Mouse (Mus musculus) stomach, postnatal 0 days (tissue): ENCODE data around the gene Zfp36l1.

ENCODE experiments used
- CTCF ChIP-seq: IDR thresholded peaks from 2 replicates; pipeline ENCODE4 v1.5.1; 2016; ENCODE audit warnings: antibody characterized with exemption, low read depth, mild to moderate bottlenecking, moderate library complexity
- EP300 ChIP-seq: optimal IDR thresholded peaks from 2 replicates; pipeline ENCODE3; 2016; ENCODE audit warnings: antibody characterized with exemption

DNA sequence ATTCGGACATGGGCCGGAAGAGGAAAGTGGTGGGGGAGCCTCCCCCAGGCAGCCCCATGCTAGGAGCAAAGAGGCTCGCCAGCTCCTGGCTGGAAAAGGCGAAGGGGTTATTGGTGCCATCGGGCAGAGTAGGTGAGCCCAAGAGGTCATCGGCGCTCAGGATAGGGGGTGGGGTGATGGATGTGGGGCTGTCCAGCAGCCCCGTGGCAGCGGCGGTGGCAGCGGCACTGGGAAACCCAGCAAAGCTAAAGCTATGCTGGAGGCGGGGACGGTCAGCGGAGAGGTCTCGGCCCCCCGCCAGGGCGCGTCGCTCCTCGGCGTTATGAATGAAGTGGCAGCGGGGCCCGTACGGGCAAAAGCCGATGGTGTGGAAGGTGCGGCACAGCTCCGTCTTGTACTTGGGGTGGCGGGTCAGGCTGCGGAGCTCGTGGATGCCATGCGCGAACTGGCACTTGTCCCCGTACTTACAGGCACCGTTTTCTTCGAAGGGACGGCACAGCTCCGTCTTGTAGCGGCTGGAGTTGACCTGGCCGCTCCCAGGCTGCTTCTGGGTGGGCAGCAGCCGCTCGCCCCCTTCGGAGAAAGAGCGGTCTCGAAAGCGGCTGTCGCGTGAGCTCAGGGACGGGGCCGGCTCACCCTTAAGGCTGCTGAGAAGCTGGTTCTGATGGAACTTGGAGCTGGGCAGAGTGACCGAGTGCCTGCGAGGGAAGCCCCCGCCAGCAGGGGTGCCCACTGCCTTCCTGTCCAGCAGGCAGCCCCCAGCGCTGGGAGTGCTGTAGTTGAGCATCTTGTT, 2.9 kb downstream of the Zfp36l1 start:
- TF ChIP-seq CTCF (no peak), EP300 (no peak)
